Mouse (Mus musculus) CH12.LX (cell line): Measurements from ENCODE around the gene Adamtsl3. TPM values are rescaled to one million over a fixed set of nuclear protein-coding genes. Genes with fewer than 3 reads are reported as not detected.
A peak's percentile ranks its signal among the peaks of the same experiment; 100 is the strongest.

Source experiments
- DNase-seq: peaks from one replicate; pipeline ENCODE4 v3.0.0-alpha.2; 2013; ENCODE audit errors: extremely low read depth
- H3K27ac ChIP-seq: 2 replicates; pipeline ENCODE4 v1.5.1; 2012; ENCODE audit warnings: low read depth, mild to moderate bottlenecking, control low read depth, moderate library complexity; ENCODE audit not compliant: insufficient read depth
- H3K27me3 ChIP-seq: replicated peaks from 2 replicates; pipeline ENCODE3; 2012; ENCODE audit warnings: inconsistent platforms
- H3K36me3 ChIP-seq, 2 experiments: replicated peaks in 1 of 2; 2 replicates each; pipeline versions ENCODE3 to v1.6.1; 2012; ENCODE audit warnings: inconsistent platforms in 1 of 2, low read length in 1 of 2, mild to moderate bottlenecking in 1 of 2, mixed read lengths in 1 of 2, moderate library complexity in 1 of 2; ENCODE audit not compliant: control insufficient read depth in 1 of 2, insufficient read depth in 1 of 2
- H3K4me1 ChIP-seq, 2 experiments: 2 replicates each; pipeline ENCODE4 v1.6.1; 2012; ENCODE audit warnings: inconsistent platforms in 1 of 2, moderate library complexity in 1 of 2; ENCODE audit not compliant: insufficient read depth in 2 of 2, control insufficient read depth in 1 of 2
- H3K4me2 ChIP-seq: 2 replicates; pipeline ENCODE4 v1.6.1; 2012; ENCODE audit warnings: low read depth, mild to moderate bottlenecking, control low read depth; ENCODE audit not compliant: poor library complexity, insufficient read depth, severe bottlenecking
- H3K4me3 ChIP-seq, 3 experiments: fragments of 150-350 bp in 1 of 3; sonication (generic) in 1 of 3; replicated peaks in 1 of 3; 2 replicates each; pipeline versions ENCODE3 to v1.5.1; 2011 to 2012; ENCODE audit warnings: low read depth in 2 of 3, low read length in 2 of 3, mild to moderate bottlenecking in 2 of 3, moderate library complexity in 2 of 3, control low read depth in 1 of 3, improper control_type of control experiment in 1 of 3, inconsistent platforms in 1 of 3, mixed read lengths in 1 of 3; ENCODE audit not compliant: poor library complexity in 1 of 3
- H3K79me2 ChIP-seq: replicated peaks from 2 replicates; pipeline ENCODE4 v1.6.1; 2012; ENCODE audit warnings: mild to moderate bottlenecking, moderate library complexity; ENCODE audit not compliant: control insufficient read depth, poor library complexity, insufficient read depth, severe bottlenecking; ENCODE audit errors: extremely low read depth
- H3K9ac ChIP-seq: 2 replicates; pipeline ENCODE4 v1.6.1; 2012; ENCODE audit warnings: low read depth, mild to moderate bottlenecking, control low read depth, moderate library complexity; ENCODE audit not compliant: insufficient read depth
- H3K9me3 ChIP-seq: replicated peaks from 2 replicates; pipeline ENCODE3; 2012; ENCODE audit warnings: low read length, inconsistent platforms, mixed read lengths
- BHLHE40 ChIP-seq: IDR thresholded peaks from 2 replicates; pipeline ENCODE4 v1.6.1; 2011; ENCODE audit warnings: mild to moderate bottlenecking, low read depth, low read length, improper control_type of control experiment
- CHD1 ChIP-seq: IDR thresholded peaks from 2 replicates; pipeline ENCODE4 v1.6.1; 2012; ENCODE audit warnings: low read depth, low read length, improper control_type of control experiment, inconsistent platforms
- CHD2 ChIP-seq: IDR thresholded peaks from 2 replicates; pipeline ENCODE4 v1.6.1; 2011; ENCODE audit warnings: low read length, improper control_type of control experiment
- CTCF ChIP-seq, 2 experiments: IDR thresholded peaks in 1 of 2; conservative IDR thresholded peaks in 1 of 2; 2 replicates each; pipeline ENCODE4 v1.5.1; 2011 to 2012; ENCODE audit warnings: low read depth in 2 of 2, low read length in 2 of 2, improper control_type of control experiment in 1 of 2, inconsistent platforms in 1 of 2, mild to moderate bottlenecking in 1 of 2, moderate library complexity in 1 of 2
- E2F4 ChIP-seq: IDR thresholded peaks from 2 replicates; pipeline ENCODE4 v1.6.1; 2011; ENCODE audit warnings: low read depth, low read length, improper control_type of control experiment; ENCODE audit not compliant: insufficient replicate concordance
- ELF1 ChIP-seq: IDR thresholded peaks from 2 replicates; pipeline ENCODE4 v1.6.1; 2014; ENCODE audit warnings: low read depth, mild to moderate bottlenecking, inconsistent platforms, low read length, improper control_type of control experiment
- GABPA ChIP-seq: IDR thresholded peaks from 2 replicates; pipeline ENCODE4 v1.6.1; 2012; ENCODE audit warnings: low read depth, low read length, improper control_type of control experiment, inconsistent platforms; ENCODE audit not compliant: insufficient replicate concordance
- JUND ChIP-seq: conservative IDR thresholded peaks from 2 replicates; pipeline ENCODE4 v1.6.1; 2011; ENCODE audit warnings: low read depth, low read length, improper control_type of control experiment
- KAT2A ChIP-seq: IDR thresholded peaks from 2 replicates; pipeline ENCODE4 v1.6.1; 2012; ENCODE audit warnings: low read length, improper control_type of control experiment, inconsistent platforms; ENCODE audit not compliant: insufficient replicate concordance
- MAFK ChIP-seq: IDR thresholded peaks from 2 replicates; pipeline ENCODE4 v1.6.1; 2011; ENCODE audit warnings: low read length, improper control_type of control experiment; ENCODE audit not compliant: insufficient replicate concordance
- MAX ChIP-seq: IDR thresholded peaks from 2 replicates; pipeline ENCODE4 v1.6.1; 2011; ENCODE audit warnings: low read length, improper control_type of control experiment
- MAZ ChIP-seq: IDR thresholded peaks from 2 replicates; pipeline ENCODE4 v1.6.1; 2012; ENCODE audit warnings: low read depth, mild to moderate bottlenecking, inconsistent platforms, low read length, improper control_type of control experiment, moderate library complexity
- MXI1 ChIP-seq: IDR thresholded peaks from 2 replicates; pipeline ENCODE4 v1.6.1; 2011; ENCODE audit warnings: mild to moderate bottlenecking, low read depth, low read length, improper control_type of control experiment
- MYC ChIP-seq: IDR thresholded peaks from 2 replicates; pipeline ENCODE4 v1.6.1; 2011; ENCODE audit warnings: low read depth, mild to moderate bottlenecking, improper control_type of control experiment, low read length
- NELFE ChIP-seq: IDR thresholded peaks from 2 replicates; pipeline ENCODE4 v1.6.1; 2011; ENCODE audit warnings: low read depth, low read length, improper control_type of control experiment
- NRF1 ChIP-seq: IDR thresholded peaks from 2 replicates; pipeline ENCODE4 v1.6.1; 2014; ENCODE audit warnings: low read depth, mild to moderate bottlenecking, inconsistent platforms, low read length, improper control_type of control experiment, moderate library complexity
- POLR2AphosphoS2 ChIP-seq: IDR thresholded peaks from 2 replicates; pipeline ENCODE4 v1.6.1; 2011; ENCODE audit warnings: low read depth, low read length, improper control_type of control experiment
- RAD21 ChIP-seq: IDR thresholded peaks from 2 replicates; pipeline ENCODE4 v1.6.1; 2011; ENCODE audit warnings: low read depth, mild to moderate bottlenecking, low read length, improper control_type of control experiment, moderate library complexity
- SIN3A ChIP-seq: IDR thresholded peaks from 2 replicates; pipeline ENCODE4 v1.6.1; 2012; ENCODE audit warnings: low read length, improper control_type of control experiment, inconsistent platforms
- SMC3 ChIP-seq: IDR thresholded peaks from 2 replicates; pipeline ENCODE4 v1.6.1; 2011; ENCODE audit warnings: low read depth, low read length, improper control_type of control experiment
- TBP ChIP-seq: conservative IDR thresholded peaks from 2 replicates; pipeline ENCODE4 v1.6.1; 2011; ENCODE audit warnings: low read depth, low read length, improper control_type of control experiment
- UBTF ChIP-seq: IDR thresholded peaks from 2 replicates; pipeline ENCODE4 v1.6.1; 2012; ENCODE audit warnings: low read depth, mild to moderate bottlenecking, inconsistent platforms, low read length, improper control_type of control experiment, moderate library complexity
- USF1 ChIP-seq: IDR thresholded peaks from 2 replicates; pipeline ENCODE4 v1.6.1; 2014; ENCODE audit warnings: low read depth, mild to moderate bottlenecking, inconsistent platforms, low read length, improper control_type of control experiment
- USF2 ChIP-seq: conservative IDR thresholded peaks from 2 replicates; pipeline ENCODE4 v1.6.1; 2011; ENCODE audit warnings: low read depth, low read length, improper control_type of control experiment
- ZC3H11A ChIP-seq: IDR thresholded peaks from 2 replicates; pipeline ENCODE4 v1.6.1; 2012; ENCODE audit warnings: low read depth, mild to moderate bottlenecking, inconsistent platforms, low read length, improper control_type of control experiment
- ZKSCAN1 ChIP-seq: IDR thresholded peaks from 2 replicates; pipeline ENCODE4 v1.6.1; 2012; ENCODE audit warnings: low read depth, inconsistent platforms, low read length, improper control_type of control experiment, borderline replicate concordance
- ZMIZ1 ChIP-seq: IDR thresholded peaks from 2 replicates; pipeline ENCODE4 v1.6.1; 2012; ENCODE audit warnings: low read depth, mild to moderate bottlenecking, inconsistent platforms, low read length, improper control_type of control experiment
- dilution Hi-C: fragments of 300-500 bp; cut with MboI; formaldehyde crosslinking; loops from 2 replicates; pipeline ENCODE4 v1.14.3; 2020; ENCODE audit warnings: low sequenced_read_pairs; ENCODE audit not compliant: extremely low pct_unique_long_range_greater_than_20kb, extremely low pct_ligation_motif_present
- in situ Hi-C: fragments of 300-500 bp; cut with MboI; formaldehyde crosslinking; loops from 3 replicates; pipeline ENCODE4 v1.14.3; 2019; ENCODE audit warnings: low sequenced_read_pairs, low pct_ligation_motif_present, low pct_unique_long_range_greater_than_20kb, mixed read lengths
- polyA plus RNA-seq: library from polyadenylated mRNA; unstranded; fragments of >175 nt; gene quantifications from 2 replicates; pipeline ENCODE4 v1.2.1, GENCODE M21; 2012; ENCODE audit warnings: low read depth; ENCODE audit not compliant: insufficient read length
- total RNA-seq, 2 experiments: library from RNA; depleted of rRNA; stranded (reverse); fragments of 300-350 nt in 1 of 2; fragments of >200 nt in 1 of 2; gene quantifications; 2 replicates each; pipeline ENCODE4 v1.2.3; 2012 to 2014

The Adamtsl3 gene
- total and polyA plus RNA-seq, 3 experiments, result not detected

DNA sequence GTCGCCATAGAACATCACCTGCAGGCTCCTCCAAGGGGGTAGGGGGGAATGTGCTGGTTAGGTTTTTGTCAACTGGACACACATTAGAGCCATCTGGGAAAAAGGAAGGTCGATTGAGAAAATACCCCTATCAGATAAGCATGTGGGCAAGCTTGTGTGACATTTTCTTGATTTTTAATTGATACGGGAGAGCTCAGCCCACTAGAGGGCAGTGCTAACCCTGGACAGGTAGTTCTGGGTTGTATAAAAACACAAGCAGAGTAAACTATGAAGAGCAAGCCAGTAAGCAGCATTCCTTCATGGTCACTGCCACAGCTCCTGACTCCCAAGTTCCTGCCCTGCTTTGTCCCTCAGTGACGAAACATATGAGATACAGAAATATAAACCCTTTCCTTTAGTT, 197.7 kb downstream of the Adamtsl3 start:
- no peak overlapping the region for H3K9ac ChIP-seq
- no peak overlapping the region for H3K4me2 ChIP-seq
- no peaks in the 10 kb centered on the region for H3K79me2 ChIP-seq
- no peak overlapping the region for H3K27ac ChIP-seq
- peak; percentile 15 for DNase-seq
- H3K4me1 ChIP-seq, result no peaks in the 10 kb centered on the region
- in situ Hi-C loops, result no loop called here
- no peak overlapping the region for H3K4me3 ChIP-seq
- H3K27me3 ChIP-seq, result no peaks in the 10 kb centered on the region
- H3K36me3 ChIP-seq, result no peaks in the 10 kb centered on the region
- H3K9me3 ChIP-seq, result no peaks in the 10 kb centered on the region
- dilution Hi-C loops, result no loop called here
- TF ChIP-seq POLR2AphosphoS2 (no peak), TBP (no peak), SIN3A (no peak), NELFE (no peak), MXI1 (no peak), RAD21 (peak; percentile 49), JUND (no peak), CTCF (conservative IDR thresholded peaks at IDR 0.05 in 1 of 2, IDR thresholded peaks at IDR 0.05 in 1 of 2; ENCODE audit: low read depth in 2 of 2, low read length in 2 of 2) (peak; percentile 25 to 62; a peak in 3 of 4 replicates), MAFK (no peak), ZKSCAN1 (no peak), SMC3 (peak; percentile 34; the same call in 1 of the 2 replicates), ZC3H11A (no peak), E2F4 (no peak), GABPA (no peak), KAT2A (no peak), BHLHE40 (no peak), UBTF (no peak), ZMIZ1 (no peak), USF1 (no peak), ELF1 (no peak), MAZ (no peak), MYC (no peak), MAX (no peak), CHD1 (no peak), USF2 (no peak), NRF1 (no peak), CHD2 (no peak)
